Mouse (Mus musculus): ENCODE measurements around the gene Dnmt3c. TPM values are rescaled to one million over a fixed set of nuclear protein-coding genes. Genes with fewer than 3 reads are reported as not detected.
"Not testable (repeated sequence)": the region's sequence is repeated elsewhere in the genome, so short reads cannot be mapped to it uniquely, and the experiment has no call there.

Dnmt3c gene
- total and polyA plus RNA-seq, 3 experiments = 0.02 TPM; not detected in 2

- Histone ChIP-seq H3K4me3 (ENCODE audit: low read depth, low read length) (no peak overlapping the region), H3K4me1 (ENCODE audit: insufficient read depth, low read depth, low read length) (no peaks in the 10 kb centered on the region), H3K36me3 (replicated peaks) (peaks cover 83% of the 10 kb centered on the region), H3K27me3 (ENCODE audit: insufficient read depth, low read length) (no peaks in the 10 kb centered on the region), H3K9me3 (replicated peaks) (no peaks in the 10 kb centered on the region)
- no peak for TF ChIP-seq POLR2AphosphoS5 (IDR thresholded peaks at IDR 0.05; ENCODE audit: insufficient replicate concordance, low read depth, low read length)
- TF ChIP-seq TAL1 (conservative IDR thresholded peaks at IDR 0.05; ENCODE audit: low read depth, low read length) = no peak
- DNase-seq (ENCODE audit: low spot score) = no peak
- ATAC-seq (ENCODE audit: extremely low read depth, insufficient number of reproducible peaks, low FRiP score, poor library complexity, severe bottlenecking) = no peak
Measured at GRCm38 (mm10) chr2:153660616-153661015, 35.8 kb upstream of the Dnmt3c start.

GRCm38 (mm10) chr2:153665401-153665800, 31.1 kb upstream of the Dnmt3c start:
- Histone ChIP-seq H3K4me3 (ENCODE audit: low read depth, low read length) (no peak overlapping the region), H3K4me1 (ENCODE audit: insufficient read depth, low read depth, low read length) (no peaks in the 10 kb centered on the region), H3K36me3 (replicated peaks) (peaks cover 88% of the 10 kb centered on the region), H3K9me3 (replicated peaks) (no peaks in the 10 kb centered on the region), H3K27me3 (ENCODE audit: insufficient read depth, low read length) (no peaks in the 10 kb centered on the region)
- no peak for TF ChIP-seq GATA1 (IDR thresholded peaks at IDR 0.05; ENCODE audit: borderline replicate concordance, low read length)
- DNase-seq (ENCODE audit: low spot score) (no peak), ATAC-seq (ENCODE audit: extremely low read depth, insufficient number of reproducible peaks, low FRiP score, poor library complexity, severe bottlenecking) (no peak)

GRCm38 (mm10) chr2:153668754-153669376, 27.6 kb upstream of the Dnmt3c start:
- Histone ChIP-seq H3K4me1 (ENCODE audit: insufficient read depth, low read depth, low read length) (no peaks in the 10 kb centered on the region), H3K36me3 (replicated peaks) (peaks cover 81% of the 10 kb centered on the region), H3K4me3 (ENCODE audit: low read depth, low read length) (no peak overlapping the region), H3K27me3 (ENCODE audit: insufficient read depth, low read length) (no peaks in the 10 kb centered on the region), H3K9me3 (replicated peaks) (no peaks in the 10 kb centered on the region)
- ATAC-seq (ENCODE audit: extremely low read depth, insufficient number of reproducible peaks, low FRiP score, poor library complexity, severe bottlenecking) = no peak
- TF ChIP-seq CTCF (IDR thresholded peaks at IDR 0.05; ENCODE audit: low read depth, low read length) (peak; percentile 30; the same call in 1 of the 2 replicates), TAL1 (conservative IDR thresholded peaks at IDR 0.05; ENCODE audit: low read depth, low read length) (no peak)
- peak; percentile 51 for DNase-seq (ENCODE audit: low spot score)

GRCm38 (mm10) chr2:153670111-153670510, 26.3 kb upstream of the Dnmt3c start:
- ATAC-seq (ENCODE audit: extremely low read depth, insufficient number of reproducible peaks, low FRiP score, poor library complexity, severe bottlenecking) = no peak
- H3K36me3 ChIP-seq (replicated peaks) = peaks cover 77% of the 10 kb centered on the region
- no peak overlapping the region for H3K4me3 ChIP-seq (ENCODE audit: low read depth, low read length)
- H3K27me3 ChIP-seq (ENCODE audit: insufficient read depth, low read length) = no peaks in the 10 kb centered on the region
- no peaks in the 10 kb centered on the region for H3K9me3 ChIP-seq (replicated peaks)
- TF ChIP-seq GATA1 (IDR thresholded peaks at IDR 0.05; ENCODE audit: borderline replicate concordance, low read length) (no peak), POLR2AphosphoS5 (IDR thresholded peaks at IDR 0.05; ENCODE audit: insufficient replicate concordance, low read depth, low read length) (no peak), GATA2 (IDR thresholded peaks at IDR 0.05; ENCODE audit: borderline replicate concordance, low read depth, low read length) (no peak), TAL1 (conservative IDR thresholded peaks at IDR 0.05; ENCODE audit: low read depth, low read length) (no peak), CTCF (IDR thresholded peaks at IDR 0.05; ENCODE audit: low read depth, low read length) (no peak)
- no peak for DNase-seq (ENCODE audit: low spot score)
- no peaks in the 10 kb centered on the region for H3K4me1 ChIP-seq (ENCODE audit: insufficient read depth, low read depth, low read length)

- H3K36me3 ChIP-seq (replicated peaks) = peaks cover 77% of the 10 kb centered on the region
- no peaks in the 10 kb centered on the region for H3K27me3 ChIP-seq (ENCODE audit: insufficient read depth, low read length)
- TF ChIP-seq CTCF (IDR thresholded peaks at IDR 0.05; ENCODE audit: low read depth, low read length) = no peak
Measured at GRCm38 (mm10) chr2:153672619-153673018, 23.8 kb upstream of the Dnmt3c start.

DNA sequence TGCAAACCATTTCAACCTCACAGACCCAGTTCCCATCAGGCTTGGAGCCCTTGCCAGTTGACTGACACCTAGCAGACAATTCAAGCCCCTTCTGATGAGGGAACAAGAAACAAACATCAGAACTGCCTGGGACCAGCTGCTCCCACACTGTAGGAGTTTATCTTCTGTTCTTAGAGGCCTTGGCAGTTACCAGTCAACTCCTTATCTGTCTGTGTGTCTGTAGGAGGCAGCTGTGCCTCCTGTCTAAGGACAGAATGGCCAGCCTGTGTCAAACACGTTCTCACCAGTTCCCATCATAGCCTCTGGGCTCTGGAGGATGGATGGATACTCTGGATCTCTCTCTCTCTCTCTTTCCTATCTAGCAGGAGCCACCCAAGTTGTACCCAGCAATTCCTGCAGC, 21.1 kb upstream of the Dnmt3c start:
- not testable (repeated sequence) for DNase-seq (ENCODE audit: low spot score); H3K9me3 ChIP-seq (replicated peaks); H3K4me3 ChIP-seq (ENCODE audit: low read depth, low read length); H3K27me3 ChIP-seq (ENCODE audit: insufficient read depth, low read length); H3K4me1 ChIP-seq (ENCODE audit: insufficient read depth, low read depth, low read length); ATAC-seq (ENCODE audit: extremely low read depth, insufficient number of reproducible peaks, low FRiP score, poor library complexity, severe bottlenecking)
- H3K36me3 ChIP-seq (replicated peaks) = peaks cover 74% of the 10 kb centered on the region

More at GRCm38 (mm10) chr2:153672619-153673018, 23.8 kb upstream of the Dnmt3c start:
- H3K4me3 ChIP-seq (ENCODE audit: low read depth, low read length) = no peak overlapping the region
- H3K9me3 ChIP-seq (replicated peaks) = no peaks in the 10 kb centered on the region
- no peak for ATAC-seq (ENCODE audit: extremely low read depth, insufficient number of reproducible peaks, low FRiP score, poor library complexity, severe bottlenecking)
- no peaks in the 10 kb centered on the region for H3K4me1 ChIP-seq (ENCODE audit: insufficient read depth, low read depth, low read length)
- DNase-seq (ENCODE audit: low spot score) = no peak

- Histone ChIP-seq H3K36me3 (replicated peaks) (peaks cover 80% of the 10 kb centered on the region), H3K9me3 (replicated peaks) (no peaks in the 10 kb centered on the region), H3K4me3 (ENCODE audit: low read depth, low read length) (no peak overlapping the region), H3K4me1 (ENCODE audit: insufficient read depth, low read depth, low read length) (no peaks in the 10 kb centered on the region), H3K27me3 (ENCODE audit: insufficient read depth, low read length) (no peaks in the 10 kb centered on the region)
- DNase-seq (ENCODE audit: low spot score) (no peak), ATAC-seq (ENCODE audit: extremely low read depth, insufficient number of reproducible peaks, low FRiP score, poor library complexity, severe bottlenecking) (no peak)
- TF ChIP-seq GATA1 (IDR thresholded peaks at IDR 0.05; ENCODE audit: borderline replicate concordance, low read length) = no peak
- no peak for TF ChIP-seq TAL1 (conservative IDR thresholded peaks at IDR 0.05; ENCODE audit: low read depth, low read length)
- no peak for TF ChIP-seq POLR2AphosphoS5 (IDR thresholded peaks at IDR 0.05; ENCODE audit: insufficient replicate concordance, low read depth, low read length)
- no peak for TF ChIP-seq CTCF (IDR thresholded peaks at IDR 0.05; ENCODE audit: low read depth, low read length)
- no peak for TF ChIP-seq GATA2 (IDR thresholded peaks at IDR 0.05; ENCODE audit: borderline replicate concordance, low read depth, low read length)
Measured at GRCm38 (mm10) chr2:153676944-153677343, 19.5 kb upstream of the Dnmt3c start.

Data from G1E (cell line).